In genomic region chr9:59198221-59198875, GRCm38 (mm10) we compare ENCODE assay signal across 14 mouse cellular contexts.
DNase-seq lines count a peak whose midpoint lies in the region; ATAC-seq and TF ChIP-seq lines count a peak whose summit lies in the region.
"Had no signal": no experiment of that assay in that cellular context is flagged by ENCODE, and none has a peak within 500 bp of the region (broad histone marks: within the 10 kb centered on the region; RNA-seq: fewer than 3 reads in every experiment).

No protein-coding gene starts in this region.

- DNase-seq in frontal cortex, adult 2 months (ENCODE audit: extremely low spot score in 1 of 2, low spot score in 1 of 2) = peak; percentile 32 to 70
- no peak for DNase-seq in frontal cortex, postnatal 14 days (ENCODE audit: low spot score in 2 of 2)
- DNase-seq in limb, embryonic 11.5 days (ENCODE audit: low spot score) = peak; percentile 29
- no peak for DNase-seq in limb, embryonic 10.5 days (ENCODE audit: low spot score)
- peak; percentile 45 for DNase-seq in embryo, embryonic 10 days (ENCODE audit: low spot score)
- peak; percentile 38 for DNase-seq in limb, embryonic 14.5 days (ENCODE audit: low spot score)
- DNase-seq in cerebellum, postnatal 25 days = no peak
- no peak for DNase-seq in urinary bladder, postnatal 4 days (ENCODE audit: low spot score in 2 of 2)
- DNase-seq: adrenal gland, postnatal 14 days had no signal

- 40% methylated on average over 6 of the region's 6 CpGs for WGBS in limb, embryonic 11.5 days
- WGBS in limb, embryonic 10.5 days = 52% methylated on average over 6 of the region's 6 CpGs
- 27% methylated on average over 6 of the region's 6 CpGs for WGBS in limb, embryonic 14.5 days

- no peak for TF ChIP-seq POLR2A in limb, embryonic 14.5 days (IDR thresholded peaks at IDR 0.05; ENCODE audit: borderline replicate concordance, extremely low read depth, insufficient read depth, insufficient read length)

- H3K4me1 ChIP-seq in limb, embryonic 11.5 days (ENCODE audit: control insufficient read depth, insufficient read depth, low read length) = peaks cover 7% of the 10 kb centered on the region; the same call in 1 of the 2 replicates
- H3K4me1 ChIP-seq in limb, embryonic 10.5 days = peaks cover 33% of the 10 kb centered on the region
- H3K4me1 ChIP-seq in limb, embryonic 14.5 days (ENCODE audit: control insufficient read depth, insufficient read depth, low read length) = peaks cover 22% of the 10 kb centered on the region
- H3K4me1 ChIP-seq: midbrain, embryonic 13.5 days had no signal

- no peak overlapping the region for H3K4me2 ChIP-seq in limb, embryonic 11.5 days (ENCODE audit: low read depth, severe bottlenecking)
- no peak overlapping the region for H3K4me2 ChIP-seq in limb, embryonic 14.5 days (replicated peaks; ENCODE audit: low read depth, low read length, severe bottlenecking)
- H3K4me2 ChIP-seq: heart, embryonic 13.5 days; midbrain, embryonic 13.5 days had no signal

- H3K9me3 ChIP-seq in limb, embryonic 11.5 days (ENCODE audit: control insufficient read depth, low read length) = no peaks in the 10 kb centered on the region
- no peaks in the 10 kb centered on the region for H3K9me3 ChIP-seq in limb, embryonic 10.5 days (replicated peaks)
- no peaks in the 10 kb centered on the region for H3K9me3 ChIP-seq in limb, embryonic 14.5 days (ENCODE audit: control insufficient read depth, low read length)
- H3K9me3 ChIP-seq: embryonic facial prominence, embryonic 13.5 days; heart, embryonic 13.5 days; midbrain, embryonic 13.5 days had no signal

- no peaks in the 10 kb centered on the region for H3K36me3 ChIP-seq in limb, embryonic 11.5 days (ENCODE audit: control insufficient read depth, insufficient read depth, low read length)
- H3K36me3 ChIP-seq in limb, embryonic 10.5 days = no peaks in the 10 kb centered on the region
- H3K36me3 ChIP-seq in limb, embryonic 14.5 days (ENCODE audit: control insufficient read depth, insufficient read depth, low read length) = no peaks in the 10 kb centered on the region
- H3K36me3 ChIP-seq: embryonic facial prominence, embryonic 13.5 days; heart, embryonic 13.5 days; midbrain, embryonic 13.5 days had no signal

- H3K4me3 ChIP-seq in limb, embryonic 11.5 days (ENCODE audit: low read depth, low read length) = no peak overlapping the region
- H3K4me3 ChIP-seq in limb, embryonic 10.5 days = no peak overlapping the region
- no peak overlapping the region for H3K4me3 ChIP-seq in limb, embryonic 14.5 days (replicated peaks; ENCODE audit: low read length)
- H3K4me3 ChIP-seq: embryonic facial prominence, embryonic 13.5 days; heart, embryonic 13.5 days; layer of hippocampus, adult 2 months; midbrain, embryonic 13.5 days had no signal

- no peak overlapping the region for H3K9ac ChIP-seq in limb, embryonic 11.5 days (ENCODE audit: low read length)
- no peak overlapping the region for H3K9ac ChIP-seq in limb, embryonic 14.5 days (ENCODE audit: low read depth, low read length, severe bottlenecking)
- H3K9ac ChIP-seq: embryonic facial prominence, embryonic 13.5 days; heart, embryonic 13.5 days; midbrain, embryonic 13.5 days had no signal

- H3K27me3 ChIP-seq in limb, embryonic 11.5 days (ENCODE audit: control insufficient read depth, insufficient read depth, low read length) = no peaks in the 10 kb centered on the region; the same call in 1 of the 2 replicates
- H3K27me3 ChIP-seq in limb, embryonic 10.5 days (ENCODE audit: low read depth, poor library complexity, severe bottlenecking) = no peaks in the 10 kb centered on the region
- no peaks in the 10 kb centered on the region for H3K27me3 ChIP-seq in limb, embryonic 14.5 days (ENCODE audit: control insufficient read depth, insufficient read depth, low read length)
- H3K27me3 ChIP-seq: embryonic facial prominence, embryonic 13.5 days; heart, embryonic 13.5 days; midbrain, embryonic 13.5 days had no signal

- no peak overlapping the region for H3K27ac ChIP-seq in limb, embryonic 11.5 days (replicated peaks; ENCODE audit: low read depth, low read length)
- no peak overlapping the region for H3K27ac ChIP-seq in limb, embryonic 10.5 days
- no peak overlapping the region for H3K27ac ChIP-seq in limb, embryonic 14.5 days (replicated peaks; ENCODE audit: low read depth, low read length)
- H3K27ac ChIP-seq: heart, embryonic 13.5 days; layer of hippocampus, adult 2 months; midbrain, embryonic 13.5 days had no signal

- ATAC-seq in limb, embryonic 11.5 days (ENCODE audit: insufficient number of reproducible peaks, low FRiP score, low TSS enrichment, low read depth) = no peak
- ATAC-seq in limb, embryonic 14.5 days (ENCODE audit: low FRiP score, low read depth) = no peak
- ATAC-seq: midbrain, embryonic 13.5 days; Patski had no signal

Comparison
In these comparisons a context has a peak if more than half of its experiments do, and no peak if none do; other contexts are left out.
1. DNase-seq: peak in frontal cortex, adult 2 months (2 of 2), limb, embryonic 11.5 days (single experiment), embryo, embryonic 10 days (single experiment) and limb, embryonic 14.5 days (single experiment); none in frontal cortex, postnatal 14 days (0 of 2), limb, embryonic 10.5 days (single experiment), cerebellum, postnatal 25 days (0 of 2) and urinary bladder, postnatal 4 days (0 of 2).